Comparison of ENCODE assay signal across 9 mouse cellular contexts in genomic region chr12:91654399-91655122, GRCm38 (mm10).
A peak's percentile ranks its signal among the peaks of the same experiment; 100 is the strongest.
DNase-seq lines count a peak whose midpoint lies in the region; ATAC-seq and TF ChIP-seq lines count a peak whose summit lies in the region.
"Had no signal": no experiment of that assay in that cellular context is flagged by ENCODE, and none has a peak within 500 bp of the region (broad histone marks: within the 10 kb centered on the region; RNA-seq: fewer than 3 reads in every experiment).

No protein-coding gene starts in this region.

- H3K9ac ChIP-seq in kidney, embryonic 16.5 days (replicated peaks; ENCODE audit: low read length) = no peak overlapping the region
- H3K9ac ChIP-seq: embryonic facial prominence, embryonic 12.5 days had no signal

- no peaks in the 10 kb centered on the region for H3K36me3 ChIP-seq in kidney, embryonic 16.5 days (ENCODE audit: insufficient read depth, low read length)
- peaks cover 9% of the 10 kb centered on the region for H3K36me3 ChIP-seq in forebrain, embryonic 10.5 days (replicated peaks)
- H3K36me3 ChIP-seq: embryonic facial prominence, embryonic 12.5 days had no signal

- no peaks in the 10 kb centered on the region for H3K27me3 ChIP-seq in kidney, embryonic 16.5 days (ENCODE audit: insufficient read depth, low read length)
- no peaks in the 10 kb centered on the region for H3K27me3 ChIP-seq in forebrain, embryonic 10.5 days (ENCODE audit: poor library complexity, severe bottlenecking)
- H3K27me3 ChIP-seq: embryonic facial prominence, embryonic 12.5 days had no signal

- 0 out of 2 replicates have a peak, but pooled peaks have one; percentile 61 for ATAC-seq in kidney, embryonic 16.5 days (ENCODE audit: low FRiP score, low TSS enrichment)

- H3K27ac ChIP-seq in kidney, embryonic 16.5 days (ENCODE audit: low read length) = no peak overlapping the region
- H3K27ac ChIP-seq in forebrain, embryonic 10.5 days = no peak overlapping the region
- H3K27ac ChIP-seq: embryonic facial prominence, embryonic 12.5 days had no signal

- no peak for TF ChIP-seq POLR2A in brain, embryonic 14.5 days (IDR thresholded peaks at IDR 0.05; ENCODE audit: borderline replicate concordance, extremely low read depth, insufficient read depth, insufficient read length, poor library complexity, severe bottlenecking)

- no peaks in the 10 kb centered on the region for H3K4me1 ChIP-seq in kidney, embryonic 16.5 days (ENCODE audit: insufficient read depth, low read length)
- H3K4me1 ChIP-seq in forebrain, embryonic 10.5 days = no peaks in the 10 kb centered on the region
- H3K4me1 ChIP-seq: embryonic facial prominence, embryonic 12.5 days had no signal

- no peak for DNase-seq in kidney, adult 18-20 months
- DNase-seq in adrenal gland, postnatal 10 days = peak; percentile 50
- DNase-seq in brain, embryonic 14.5 days (ENCODE audit: low read depth) = peak; percentile 70
- peak; percentile 43 to 55 for DNase-seq in kidney, postnatal 25 days
- no peak for DNase-seq in ovary, postnatal 14 days (ENCODE audit: low spot score)
- DNase-seq in ovary, postnatal 36 days (ENCODE audit: low spot score) = no peak
- DNase-seq in forebrain, embryonic 10.5 days (ENCODE audit: extremely low spot score, low spot score) = no peak

- H3K4me2 ChIP-seq in kidney, embryonic 16.5 days (replicated peaks; ENCODE audit: low read depth, low read length) = no peak overlapping the region
- H3K4me2 ChIP-seq: embryonic facial prominence, embryonic 12.5 days had no signal

- 66% methylated on average over 3 of the region's 3 CpGs for WGBS in kidney, embryonic 16.5 days
- WGBS in forebrain, embryonic 10.5 days = 97% methylated on average over 3 of the region's 3 CpGs

- no peak for TF ChIP-seq CTCF in brain, embryonic 14.5 days (IDR thresholded peaks at IDR 0.05; ENCODE audit: borderline replicate concordance, extremely low read depth, insufficient read depth, insufficient read length)

- no peak overlapping the region for H3K4me3 ChIP-seq in kidney, embryonic 16.5 days (ENCODE audit: low read length)
- no peak overlapping the region for H3K4me3 ChIP-seq in forebrain, embryonic 10.5 days
- H3K4me3 ChIP-seq: embryonic facial prominence, embryonic 12.5 days had no signal

- H3K9me3 ChIP-seq in kidney, embryonic 16.5 days (ENCODE audit: low read length) = no peaks in the 10 kb centered on the region
- H3K9me3 ChIP-seq in forebrain, embryonic 10.5 days = no peaks in the 10 kb centered on the region
- H3K9me3 ChIP-seq: embryonic facial prominence, embryonic 12.5 days had no signal

Comparison
In these comparisons a context has a peak if more than half of its experiments do, and no peak if none do; other contexts are left out.
1. DNase-seq: peak in adrenal gland, postnatal 10 days (single experiment), brain, embryonic 14.5 days (single experiment) and kidney, postnatal 25 days (2 of 2); none in kidney, adult 18-20 months (single experiment), ovary, postnatal 14 days (single experiment), ovary, postnatal 36 days (single experiment) and forebrain, embryonic 10.5 days (single experiment).